Mouse (Mus musculus) cerebellum, adult 9-10 months (tissue): Measurements from ENCODE around the gene Daw1.

Source experiments
- DNase-seq: peaks from one replicate; pipeline ENCODE4 v3.0.0; 2022

Gene Daw1

DNA sequence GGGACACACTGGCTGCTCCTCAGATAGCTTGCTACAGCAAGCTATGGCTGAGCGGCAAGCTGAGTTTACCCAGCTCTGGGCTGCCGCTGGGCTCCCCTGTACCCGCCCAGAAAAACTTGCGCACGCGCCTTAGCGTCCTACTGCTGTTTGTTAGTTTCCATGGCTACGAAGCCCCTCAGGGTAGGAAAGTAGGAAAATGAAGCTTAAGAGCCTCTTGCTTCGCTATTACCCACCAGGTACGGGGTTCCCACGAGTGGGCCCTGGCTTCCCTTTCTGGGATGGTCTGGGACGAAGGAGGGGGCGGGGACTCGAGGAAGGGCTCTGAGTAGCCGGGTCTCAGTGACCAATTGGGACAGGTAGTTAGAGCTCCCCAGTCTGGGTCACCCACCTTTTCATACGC, at the start of gene Daw1:
Gene Daw1 (plus strand): TSS at position 150 of the 400 bp plus-strand sequence.
- no peak for DNase-seq

DNA sequence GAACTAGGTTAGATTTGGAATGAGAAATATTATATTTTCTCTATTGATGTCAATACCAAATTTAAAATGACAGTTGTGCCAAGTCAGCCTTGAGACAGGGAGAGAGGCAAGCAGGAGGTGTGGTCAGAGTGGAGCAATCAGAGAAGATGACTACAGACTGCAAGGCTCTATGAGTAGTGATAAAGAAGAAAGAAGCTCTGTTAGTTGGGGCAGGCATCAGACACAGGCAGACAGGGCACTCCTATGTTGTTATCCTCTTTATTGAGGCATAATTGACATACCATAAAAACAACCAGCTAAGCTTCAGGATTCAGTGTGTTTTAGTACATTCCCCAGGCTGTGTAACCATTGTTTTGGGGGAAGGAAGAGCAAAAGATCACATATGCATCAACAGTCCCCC, 48.6 kb upstream of the Daw1 start:
- DNase-seq = no peak

DNA sequence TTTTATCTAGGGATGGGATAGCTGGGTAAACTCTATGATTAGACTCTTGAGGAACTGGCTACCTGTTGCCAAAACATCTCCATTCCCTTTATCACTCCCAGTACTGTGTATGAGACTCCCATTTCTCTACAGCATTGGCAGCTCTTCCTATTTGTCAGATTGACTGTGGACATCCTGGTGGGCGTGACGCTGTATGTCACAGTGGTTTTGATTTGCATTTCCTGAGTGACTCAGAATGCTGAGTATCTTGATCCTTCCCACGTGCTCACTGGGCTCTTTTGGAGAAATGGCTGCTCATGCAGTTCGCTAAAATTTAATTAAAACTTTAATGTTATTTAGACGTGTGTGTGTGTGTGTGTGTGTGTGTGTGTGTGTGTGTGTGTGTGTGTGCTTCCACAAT, 47.8 kb upstream of the Daw1 start:
- DNase-seq = no peak

DNA sequence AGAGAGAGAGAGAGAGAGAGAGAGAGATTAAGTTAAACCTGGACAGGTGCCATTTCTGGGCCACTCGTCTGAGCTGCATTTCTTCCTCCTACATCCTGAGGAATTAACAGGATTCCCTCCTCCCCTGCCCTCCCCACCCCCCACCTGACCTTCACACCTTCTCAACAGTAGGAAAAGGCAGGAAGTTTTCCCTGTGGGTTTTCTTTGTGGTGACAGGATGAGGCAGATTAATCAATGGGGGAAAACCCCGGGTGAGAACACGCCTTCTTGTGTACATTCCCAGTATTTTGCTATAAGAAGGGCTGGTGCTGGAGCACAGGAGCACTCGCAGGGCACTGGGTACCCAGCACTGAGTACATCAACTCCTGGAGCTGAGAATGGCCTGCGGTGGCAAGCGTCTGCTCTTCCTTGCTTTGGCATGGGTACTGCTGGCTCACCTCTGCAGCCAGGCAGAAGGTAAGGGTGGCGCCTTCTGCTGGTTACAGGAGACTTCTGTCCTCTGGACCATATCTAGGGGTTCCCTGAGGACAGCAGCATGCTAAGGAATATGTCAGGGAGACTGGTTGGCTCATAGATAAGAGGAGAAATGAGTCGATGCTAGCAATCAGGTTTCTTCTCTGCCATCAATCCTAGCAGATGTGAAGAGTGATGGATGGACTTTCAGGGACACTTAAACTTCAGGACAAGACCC, 43.0 kb upstream of the Daw1 start, which contains the start of gene Ccl20:
Gene Ccl20 (plus strand): TSS at position 320 of the 691 bp plus-strand sequence.
- DNase-seq = no peak

DNA sequence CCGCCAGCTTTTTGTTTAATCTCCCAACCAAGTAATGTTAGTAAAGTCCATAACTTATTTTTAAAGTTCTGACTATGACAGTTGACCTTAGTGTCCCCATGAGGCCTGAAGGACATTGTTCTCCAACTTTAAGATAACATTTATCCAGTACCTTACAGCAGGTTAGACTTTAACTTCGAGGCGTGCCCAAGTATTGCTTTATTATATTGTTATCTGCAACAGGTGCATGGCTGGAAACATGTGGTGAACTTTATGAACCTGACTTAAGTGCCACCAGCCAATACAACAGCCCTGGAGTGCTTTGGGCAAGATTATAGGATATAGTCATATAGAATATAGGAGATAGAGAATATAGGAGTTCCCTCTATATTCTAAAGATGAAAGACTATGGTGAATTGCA, 42.3 kb upstream of the Daw1 start:
- DNase-seq = no peak

DNA sequence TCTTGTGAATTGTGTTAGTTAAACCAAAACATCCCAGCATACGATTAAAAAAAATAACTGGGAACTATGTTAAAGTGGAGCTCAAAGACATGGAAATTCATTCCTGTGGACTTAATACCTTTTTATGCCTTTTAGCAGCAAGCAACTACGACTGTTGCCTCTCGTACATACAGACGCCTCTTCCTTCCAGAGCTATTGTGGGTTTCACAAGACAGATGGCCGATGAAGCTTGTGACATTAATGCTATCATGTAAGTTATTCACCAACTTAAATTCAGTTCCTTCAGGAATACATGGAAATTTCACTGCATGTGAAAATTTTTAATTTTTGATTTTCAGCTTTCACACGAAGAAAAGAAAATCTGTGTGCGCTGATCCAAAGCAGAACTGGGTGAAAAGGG, 41.9 kb upstream of the Daw1 start:
- no peak for DNase-seq

DNA sequence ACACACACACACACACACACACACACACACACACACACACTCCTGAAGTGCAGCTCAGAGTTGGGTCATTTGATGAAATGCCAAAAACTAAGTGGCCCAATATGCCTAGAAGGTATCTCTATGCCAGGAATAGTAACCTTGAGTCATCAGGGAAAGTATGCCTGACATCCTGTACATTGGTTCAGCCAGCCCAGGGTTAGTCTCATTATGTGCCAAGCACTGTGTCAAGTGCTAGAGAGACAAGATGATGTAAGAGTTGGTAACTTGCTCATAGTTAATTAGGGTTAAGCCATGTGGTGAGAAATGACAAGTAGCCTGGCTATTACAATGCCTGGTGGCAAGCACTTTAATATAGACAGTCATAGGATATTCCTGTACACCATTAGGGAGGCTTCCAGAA, 39.6 kb upstream of the Daw1 start:
- no peak for DNase-seq

DNA sequence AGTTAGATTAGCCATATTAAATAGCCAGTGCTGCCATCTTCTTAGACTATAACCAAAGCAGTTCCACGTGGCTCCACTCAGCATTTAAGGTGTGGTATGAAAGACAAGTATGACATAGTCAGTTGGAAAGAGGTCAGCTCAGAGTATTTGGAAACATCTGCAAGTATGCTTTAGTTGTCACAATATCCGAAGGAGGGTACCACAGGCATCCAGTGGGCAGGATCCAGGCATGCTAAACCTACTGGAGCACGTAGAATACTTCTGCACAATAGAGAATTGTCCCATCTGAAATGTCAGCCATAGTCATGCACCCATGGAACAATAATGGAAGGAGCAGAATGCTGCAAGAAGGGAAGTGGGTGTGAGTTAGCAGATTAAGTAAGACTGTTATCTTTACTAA, 39.2 kb upstream of the Daw1 start:
- DNase-seq = no peak

DNA sequence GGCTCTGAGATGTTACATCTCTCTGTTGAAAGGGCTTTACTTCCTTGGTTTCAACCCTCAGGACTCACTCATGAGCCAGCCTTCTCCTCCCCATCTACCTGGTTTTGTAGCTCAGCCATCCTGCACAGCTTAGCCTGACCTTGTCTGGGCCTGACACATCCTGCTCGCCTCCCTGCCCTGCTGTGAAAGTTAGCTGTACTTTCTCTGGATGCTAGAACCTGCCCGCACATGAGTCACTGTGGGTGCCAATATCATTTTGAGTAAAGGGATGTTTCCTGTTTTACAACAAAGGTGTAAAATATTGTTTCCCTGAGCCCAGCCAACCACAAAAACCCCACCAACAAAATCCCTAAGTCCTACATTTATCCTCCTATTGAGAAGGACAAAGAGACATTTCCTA, 36.4 kb upstream of the Daw1 start:
- no peak for DNase-seq

DNA sequence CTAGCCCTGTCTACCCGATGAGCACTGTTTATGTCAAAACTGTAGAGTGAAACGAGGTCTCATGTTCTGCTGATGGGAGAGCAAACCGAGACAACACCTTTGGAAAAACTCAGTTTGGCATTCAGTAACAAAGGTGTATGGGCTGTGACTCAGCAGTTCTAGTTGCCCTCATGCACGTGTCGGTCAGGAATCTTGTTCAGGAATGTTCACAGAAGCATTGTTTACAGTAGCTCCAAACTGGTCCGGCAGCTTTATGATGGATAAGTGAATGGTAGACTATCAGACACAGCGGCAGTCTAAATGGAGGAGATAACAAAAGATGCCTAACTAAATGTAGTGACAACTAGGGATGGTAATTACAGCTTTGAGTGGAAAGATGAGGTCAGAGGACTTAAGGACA, 23.7 kb upstream of the Daw1 start:
- DNase-seq = no peak

DNA sequence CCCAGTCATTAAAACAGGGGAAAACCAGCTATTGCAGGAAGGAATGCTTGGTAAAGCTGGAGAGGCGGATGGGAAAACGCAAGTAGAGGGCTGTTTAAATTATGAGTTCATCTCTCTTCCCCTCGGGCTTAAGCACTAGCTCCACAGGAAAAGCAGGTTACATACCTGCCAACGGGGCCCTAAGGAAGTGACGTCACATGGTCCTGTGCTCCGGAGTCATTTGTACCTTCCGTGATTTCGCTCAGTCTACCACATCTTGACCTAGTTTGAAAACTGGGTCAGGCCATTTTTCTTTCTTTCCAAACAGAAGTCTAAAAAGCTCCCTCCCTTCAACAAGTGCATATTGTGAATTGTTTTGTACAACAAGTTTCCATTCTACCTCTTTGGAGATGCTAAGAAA, 21.7 kb upstream of the Daw1 start:
- no peak for DNase-seq

DNA sequence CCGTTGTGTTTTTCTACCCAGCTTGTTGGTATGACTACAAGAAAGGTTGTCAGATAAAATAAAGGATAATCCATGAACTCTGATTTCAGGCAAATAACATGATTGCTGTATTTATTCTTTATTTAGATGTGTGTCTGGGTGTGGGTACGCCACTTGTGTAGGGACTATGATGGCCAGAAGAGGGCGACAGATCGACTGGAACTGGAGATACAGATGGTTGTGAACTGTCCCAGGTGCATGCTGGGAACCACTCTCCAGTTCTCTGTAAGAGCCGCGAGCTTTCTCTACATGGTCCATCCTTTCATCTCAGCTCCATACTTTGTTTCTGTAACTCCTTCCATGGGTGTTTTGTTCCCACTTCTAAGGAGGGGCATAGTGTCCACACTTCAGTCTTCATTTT, 20.8 kb upstream of the Daw1 start:
- no peak for DNase-seq

DNA sequence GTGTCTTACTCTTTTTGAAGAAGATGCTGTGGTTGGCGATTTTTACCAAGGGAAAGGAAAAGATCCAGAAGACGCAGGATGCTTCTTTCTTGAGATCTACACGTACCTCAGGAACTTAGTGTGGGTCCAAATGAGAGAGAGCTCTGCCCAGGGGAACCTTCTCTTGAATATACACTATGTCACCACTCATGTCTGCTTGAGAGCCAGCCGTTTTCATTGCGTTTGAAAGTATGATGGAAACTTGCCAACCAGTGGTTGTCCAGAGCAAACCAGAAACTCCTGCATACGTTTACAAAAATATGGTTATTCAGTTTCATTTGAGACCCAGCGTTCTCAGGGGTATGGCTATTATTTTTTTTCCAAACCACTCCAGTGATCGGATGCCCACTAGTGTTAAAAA, 18.0 kb upstream of the Daw1 start:
- DNase-seq = no peak

DNA sequence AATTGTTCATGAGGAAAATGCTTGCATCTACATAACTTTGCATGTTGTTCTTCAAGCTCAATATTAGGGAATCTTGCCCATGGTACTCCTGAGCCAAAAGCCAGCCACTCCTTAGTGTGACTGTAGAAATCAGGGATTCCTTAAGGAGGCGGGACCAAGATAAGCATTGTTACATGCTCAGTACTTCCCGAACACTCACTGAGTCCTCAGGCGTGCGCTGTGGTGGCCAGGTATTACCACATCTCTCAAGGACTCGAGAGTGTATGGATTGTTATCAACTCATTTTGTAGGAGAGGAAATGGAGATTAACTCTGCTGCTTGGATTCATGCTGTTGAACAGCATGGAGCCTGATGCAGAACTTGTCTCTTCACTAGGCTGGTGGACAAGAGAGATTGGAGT, 17.5 kb upstream of the Daw1 start:
- no peak for DNase-seq

DNA sequence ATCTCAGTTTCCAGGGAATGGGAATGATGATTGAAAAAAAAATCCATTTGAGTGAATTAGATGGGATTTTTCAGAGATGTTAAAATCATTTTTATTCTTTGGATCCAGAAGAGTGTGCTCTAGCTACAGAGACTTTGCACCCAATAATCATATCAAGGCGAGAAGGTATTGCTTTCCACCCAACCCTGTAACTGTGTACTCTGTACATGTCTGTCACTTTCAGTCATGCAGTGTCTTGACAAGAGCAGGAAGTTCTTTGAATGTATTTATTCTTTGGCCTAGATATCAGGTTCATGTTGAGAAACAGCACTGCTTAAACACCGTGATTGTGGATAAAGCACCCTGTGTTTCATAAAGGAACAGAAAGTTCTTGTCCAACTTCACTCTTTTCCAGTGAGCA, 13.0 kb upstream of the Daw1 start:
- DNase-seq = no peak

DNA sequence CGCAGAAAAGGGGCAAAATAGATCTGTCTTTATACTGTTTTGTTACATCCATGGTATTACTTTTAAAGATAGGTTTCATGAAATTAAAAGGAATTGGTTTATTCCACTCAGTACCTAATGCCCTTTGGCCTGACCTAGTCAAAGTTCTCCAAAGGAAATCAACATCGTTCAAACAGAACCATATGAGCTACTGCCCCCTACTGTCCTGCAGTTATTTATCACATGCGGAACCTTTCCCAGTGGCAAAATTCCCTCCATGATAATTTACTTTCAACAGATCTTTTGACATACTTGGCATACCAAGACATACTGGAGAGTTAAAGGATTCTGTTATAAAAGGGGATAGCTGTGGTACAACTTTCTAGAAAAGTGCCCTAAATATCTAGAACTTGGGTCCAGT, 9.3 kb upstream of the Daw1 start:
- DNase-seq = no peak

DNA sequence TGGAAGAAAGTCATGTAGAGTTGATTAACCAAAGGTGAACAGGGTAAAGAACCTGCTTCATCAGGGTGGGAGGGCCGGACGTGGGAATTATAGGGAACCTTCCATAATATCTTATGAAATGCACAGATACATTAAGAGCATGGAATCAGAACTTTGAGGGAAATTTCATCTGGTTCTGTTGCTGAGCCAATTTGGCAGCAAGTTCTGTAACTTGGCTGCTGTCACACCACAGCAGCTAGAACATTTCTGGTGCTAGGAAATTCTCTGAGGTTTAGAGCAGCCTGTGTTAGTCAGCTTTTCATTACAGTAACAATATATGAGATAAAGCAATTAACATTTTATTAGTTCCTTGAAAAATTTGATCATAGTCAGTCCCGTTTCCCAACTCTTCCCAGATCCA, 6.6 kb upstream of the Daw1 start:
- no peak for DNase-seq

DNA sequence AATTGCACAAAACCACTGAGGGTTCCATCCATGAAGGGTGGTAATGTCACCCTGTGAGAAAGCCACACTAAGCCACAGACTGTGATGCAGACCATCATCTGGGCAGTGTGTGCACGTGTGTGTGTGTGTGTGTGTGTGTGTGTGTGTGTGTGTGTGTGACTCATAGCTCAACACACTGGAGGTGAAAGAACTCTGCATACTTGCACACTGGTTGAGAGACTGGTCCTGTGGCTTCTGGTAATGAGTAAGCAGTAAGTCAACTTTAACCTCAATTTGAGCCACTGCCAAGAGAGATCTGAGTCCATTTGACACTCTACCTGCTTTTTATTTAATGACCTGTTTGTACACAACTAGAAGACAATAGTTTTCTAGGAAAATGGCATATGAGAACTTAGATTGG, 2.7 kb upstream of the Daw1 start:
- no peak for DNase-seq

DNA sequence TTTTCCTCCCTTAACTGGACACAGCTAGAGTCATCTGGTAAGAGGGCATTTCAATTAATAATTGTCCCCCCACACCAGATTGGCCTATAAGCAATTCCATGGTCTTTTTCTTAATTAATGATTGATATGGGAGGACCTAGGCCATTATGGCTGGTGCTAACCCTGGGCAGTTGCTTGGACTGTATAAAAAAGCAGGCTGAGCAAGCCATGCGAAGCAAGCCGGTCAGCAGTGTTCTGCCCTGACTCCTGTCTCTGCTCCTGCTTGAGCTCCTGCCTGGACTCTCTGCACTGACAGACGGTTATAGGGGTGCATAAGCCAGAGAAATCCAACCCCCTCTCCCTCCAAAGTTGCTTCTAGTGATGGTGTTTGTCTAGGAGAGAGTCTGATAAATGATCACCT, 2.1 kb downstream of the Daw1 start:
- DNase-seq = no peak

DNA sequence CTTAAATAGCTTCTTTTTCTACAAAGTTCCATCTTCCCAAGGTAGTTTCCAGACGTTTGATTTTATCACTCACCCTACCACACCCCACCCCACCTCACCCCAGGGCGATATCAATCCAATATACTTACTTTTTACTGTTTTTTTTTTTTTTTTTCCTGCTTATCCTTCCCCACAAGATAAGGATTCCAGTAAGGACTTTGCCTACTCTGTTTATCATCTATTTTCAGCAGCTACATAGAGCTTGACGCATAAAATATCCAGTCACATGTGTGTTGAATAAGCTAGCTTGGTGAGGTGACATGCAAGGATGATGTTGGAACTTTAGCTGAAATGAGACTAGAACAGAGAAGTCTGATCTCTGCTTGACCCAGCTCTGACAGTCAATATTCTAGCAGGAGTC, 4.5 kb downstream of the Daw1 start:
- no peak for DNase-seq

DNA sequence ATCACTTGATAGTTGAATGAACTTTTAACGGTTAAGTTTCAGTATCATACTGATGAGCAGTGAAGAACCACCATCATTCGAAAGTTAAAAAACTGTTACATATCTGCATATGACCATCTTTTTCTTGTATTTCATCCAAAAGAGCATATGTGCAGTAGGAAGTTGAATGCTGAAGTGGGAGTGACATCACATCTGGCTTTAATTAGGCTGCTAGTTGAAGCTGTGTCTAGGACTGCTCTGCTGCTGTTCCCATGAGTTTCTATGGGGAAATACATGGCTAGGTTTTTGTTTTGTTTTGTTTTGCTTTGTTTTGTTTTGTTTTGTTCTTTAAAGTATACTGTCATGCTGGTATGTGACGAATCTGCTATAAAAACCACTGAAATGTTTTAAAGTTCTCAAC, 9.6 kb downstream of the Daw1 start:
- no peak for DNase-seq

DNA sequence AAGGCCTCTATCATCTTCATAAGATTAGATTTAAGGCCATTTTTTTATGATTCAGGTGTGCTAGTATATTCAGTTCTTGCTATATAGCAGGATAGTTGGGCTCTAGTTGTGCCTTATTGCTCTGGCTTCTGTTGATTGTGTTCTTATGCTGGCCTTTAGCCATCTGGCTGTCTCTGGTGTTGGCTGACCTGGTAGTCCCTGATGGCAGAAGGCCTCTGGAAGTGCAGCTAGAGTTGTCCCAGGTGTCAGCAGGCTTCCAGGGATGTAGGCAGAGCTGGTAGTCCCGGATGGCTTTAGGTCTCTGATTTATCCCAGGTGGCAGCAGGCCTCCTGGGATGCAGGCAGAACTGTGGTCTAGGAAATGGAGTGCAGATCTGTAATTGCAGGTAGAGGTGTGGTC, 16.4 kb downstream of the Daw1 start:
- DNase-seq = peak; percentile 66

DNA sequence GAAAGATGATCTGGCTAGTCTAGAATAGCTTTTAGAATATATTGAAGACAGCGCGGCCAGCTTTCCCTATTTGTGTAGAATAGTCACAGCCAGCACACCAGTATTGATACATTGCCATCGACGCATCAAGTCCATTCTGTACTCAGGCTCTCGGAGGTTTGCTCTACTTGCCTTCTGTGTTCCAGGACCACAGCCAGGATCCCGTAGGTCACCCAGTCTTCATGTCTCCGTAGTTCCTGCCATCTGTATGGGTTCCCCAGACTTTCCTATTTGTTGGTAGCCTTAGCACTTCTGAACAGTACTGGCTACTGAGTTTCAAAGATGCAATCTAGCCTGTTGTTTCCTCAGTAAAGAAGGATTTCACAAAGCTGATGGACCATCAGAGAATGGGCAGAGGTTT, 20.0 kb downstream of the Daw1 start:
- peak; percentile 44 for DNase-seq

DNA sequence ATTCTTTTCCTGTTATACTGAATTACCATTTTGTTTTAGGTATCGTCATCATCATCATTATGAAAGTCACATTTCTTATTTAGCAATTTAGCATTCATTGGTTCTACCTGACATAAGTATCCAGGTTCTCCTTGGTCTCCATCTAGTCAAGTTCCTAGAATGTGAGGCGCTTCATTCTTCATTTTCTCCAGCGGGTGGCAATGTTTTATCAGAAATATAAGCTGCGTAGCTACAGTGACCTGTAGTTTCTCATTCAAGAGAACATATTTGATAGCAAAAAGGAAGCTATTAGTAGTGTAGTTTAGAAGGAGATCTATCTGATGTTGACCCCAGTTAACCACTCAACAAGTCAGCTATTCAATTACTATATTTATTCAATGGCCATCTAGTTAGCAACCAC, 21.9 kb downstream of the Daw1 start:
- peak; percentile 83 for DNase-seq

DNA sequence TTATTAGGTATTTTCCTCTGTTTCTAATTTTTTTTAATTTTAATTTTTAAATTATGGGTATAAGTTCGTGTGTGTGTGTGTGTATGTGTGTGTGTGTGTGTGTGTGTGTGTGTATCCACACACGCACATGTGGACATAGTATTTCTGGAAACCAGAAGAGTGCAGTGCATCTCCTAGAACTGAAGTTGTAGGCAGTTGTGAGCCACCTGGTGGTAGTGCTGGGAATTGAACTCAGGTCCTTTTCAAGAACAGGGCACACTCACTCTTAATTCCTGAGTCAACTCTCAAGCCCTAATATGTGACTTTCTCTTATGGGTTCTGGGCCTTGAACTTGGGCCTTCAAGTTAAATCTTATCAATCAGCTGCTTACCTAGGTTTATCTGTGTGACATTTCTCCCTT, 27.6 kb downstream of the Daw1 start:
- no peak for DNase-seq

DNA sequence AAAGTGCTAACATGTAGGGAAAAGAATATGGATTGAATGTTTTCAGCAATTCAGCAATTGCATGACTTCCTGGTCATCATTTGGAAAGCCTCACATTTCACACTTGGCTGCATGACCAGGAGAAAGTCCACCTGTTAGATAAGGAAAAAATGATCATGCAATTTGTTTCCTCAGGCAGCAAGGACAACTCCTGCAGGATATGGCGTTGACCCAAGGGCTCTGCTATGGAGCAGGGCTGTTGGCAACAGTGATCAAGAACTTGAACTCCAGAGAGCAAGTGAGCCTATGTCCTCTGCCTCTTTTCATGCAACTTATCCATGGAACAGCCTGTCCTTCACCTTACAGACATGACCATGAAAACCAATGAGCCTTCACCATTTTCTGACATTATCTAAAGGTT, 50.4 kb downstream of the Daw1 start:
- DNase-seq = peak; percentile 42
